Comparison of ENCODE assay signal across 9 mouse cellular contexts in genomic region chr11:80042615-80043418, GRCm38 (mm10). TPM values are rescaled to one million over a fixed set of nuclear protein-coding genes. Genes with fewer than 3 reads are reported as not detected.
DNase-seq lines count a peak whose midpoint lies in the region.
"Had no signal": no experiment of that assay in that cellular context is flagged by ENCODE, and none has a peak within 500 bp of the region (broad histone marks: within the 10 kb centered on the region; RNA-seq: fewer than 3 reads in every experiment).

No protein-coding gene starts in this region.

- H3K27ac ChIP-seq in heart, embryonic 10.5 days = no peak overlapping the region
- H3K27ac ChIP-seq: liver, embryonic 15.5 days had no signal

- H3K4me3 ChIP-seq in heart, embryonic 10.5 days = no peak overlapping the region
- H3K4me3 ChIP-seq: liver, embryonic 15.5 days had no signal

- H3K4me1 ChIP-seq in heart, embryonic 10.5 days = no peaks in the 10 kb centered on the region
- H3K4me1 ChIP-seq: liver, embryonic 15.5 days had no signal

- H3K27me3 ChIP-seq in heart, embryonic 10.5 days (ENCODE audit: insufficient read depth, poor library complexity, severe bottlenecking) = no peaks in the 10 kb centered on the region
- H3K27me3 ChIP-seq: liver, embryonic 15.5 days had no signal

- peak; percentile 42 to 68 for DNase-seq in heart, adult 18-20 months
- no peak for DNase-seq in heart, embryonic 10.5 days (ENCODE audit: low spot score)
- peak; percentile 79 for DNase-seq in 416B (ENCODE audit: low read depth)
- peak; percentile 56 for DNase-seq in T-cell, adult 2 months (ENCODE audit: low spot score)
- DNase-seq in embryo, embryonic 9.5 days (ENCODE audit: extremely low spot score) = peak; percentile 25
- peak; percentile 67 for DNase-seq in kidney, postnatal 10 days
- DNase-seq in lung, postnatal 36 days = peak; percentile 76
- DNase-seq in testis, postnatal 10 days (ENCODE audit: low spot score) = peak; percentile 54

- H3K36me3 ChIP-seq in heart, embryonic 10.5 days = peaks cover 28% of the 10 kb centered on the region; the same call in 1 of the 2 replicates

- H3K9me3 ChIP-seq in heart, embryonic 10.5 days = no peaks in the 10 kb centered on the region
- H3K9me3 ChIP-seq: liver, embryonic 15.5 days had no signal

- 59% methylated on average over 10 of the region's 10 CpGs for WGBS in heart, embryonic 10.5 days

RNA-seq across cellular contexts. Expression of gene Crlf3, which starts 38.0 kb away (rescaled TPM):
- 10 to 100 TPM; 11.5 to 12.1 TPM for total RNA-seq in heart, adult 18-20 months (2021)
- 48.1 and 57.5 TPM in 2 replicates for polyA plus RNA-seq in heart, embryonic 10.5 days (2016; fragmentation: Nextera tagmentation; extraction: Ambion mirVana)

RNA-seq across cellular contexts. Expression of gene Atad5, which starts 46.4 kb away (rescaled TPM):
- under 1 TPM; 0.77 to 0.87 TPM for total RNA-seq in heart, adult 18-20 months (2021)
- 8.4 and 11.0 TPM in 2 replicates for polyA plus RNA-seq in heart, embryonic 10.5 days (2016; fragmentation: Nextera tagmentation; extraction: Ambion mirVana)

RNA-seq across cellular contexts. Expression of gene Suz12, which starts 49.9 kb away (rescaled TPM):
- 10 to 100 TPM; 28.2 to 28.8 TPM for total RNA-seq in heart, adult 18-20 months (2021)
- 16.0 and 20.1 TPM in 2 replicates for polyA plus RNA-seq in heart, embryonic 10.5 days (2016; fragmentation: Nextera tagmentation; extraction: Ambion mirVana)
